Mouse (Mus musculus): ENCODE measurements at regions not wholly inside any gene's neighbourhood (a gene's known extent, or its start where the extent isn't known, plus 50 kb on each side); places are given as distances from the start of the nearest gene placed in this dataset.

- no peak for ATAC-seq (replicated peaks; ENCODE audit: poor library complexity)
Measured at GRCm38 (mm10) chr17:92016373-92016772, 923.5 kb upstream of the Nrxn1 start.

- ATAC-seq (replicated peaks; ENCODE audit: poor library complexity): peak; percentile 76
Measured at GRCm38 (mm10) chr17:92015591-92016151, 922.8 kb upstream of the Nrxn1 start.

GRCm38 (mm10) chr17:91995584-91995983 is 902.7 kb upstream of the Nrxn1 start:
- ATAC-seq (replicated peaks; ENCODE audit: poor library complexity): no peak

- ATAC-seq (replicated peaks; ENCODE audit: poor library complexity): no peak
Measured at GRCm38 (mm10) chr17:91995095-91995494, 902.2 kb upstream of the Nrxn1 start.

GRCm38 (mm10) chr17:91974505-91974904 is 881.6 kb upstream of the Nrxn1 start:
- ATAC-seq (replicated peaks; ENCODE audit: poor library complexity): no peak

Data from megakaryocyte progenitor cell, adult 5-6 weeks (primary cell).